Mouse (Mus musculus): ENCODE results near the gene Sfxn2.

The Sfxn2 gene

GRCm38 (mm10) chr19:46599375-46600256 lies 26.5 kb downstream of the Sfxn2 start:
- no peak for DNase-seq (ENCODE audit: low spot score)

GRCm38 (mm10) chr19:46600371-46600770 lies 27.2 kb downstream of the Sfxn2 start:
- no peak for DNase-seq (ENCODE audit: low spot score)

- DNase-seq (ENCODE audit: low spot score), result no peak
Measured at GRCm38 (mm10) chr19:46601491-46601890, 28.3 kb downstream of the Sfxn2 start.

- DNase-seq (ENCODE audit: low spot score), result no peak
Measured at GRCm38 (mm10) chr19:46602406-46602805, 29.2 kb downstream of the Sfxn2 start.

- DNase-seq (ENCODE audit: low spot score), result no peak
Measured at GRCm38 (mm10) chr19:46606718-46607117, 33.6 kb downstream of the Sfxn2 start.

- DNase-seq (ENCODE audit: low spot score), result no peak
Measured at GRCm38 (mm10) chr19:46607424-46607823, 34.3 kb downstream of the Sfxn2 start.

GRCm38 (mm10) chr19:46608158-46608557 lies 35.0 kb downstream of the Sfxn2 start:
- DNase-seq (ENCODE audit: low spot score), result no peak

GRCm38 (mm10) chr19:46616378-46616777 lies 43.2 kb downstream of the Sfxn2 start:
- DNase-seq (ENCODE audit: low spot score), result no peak

- DNase-seq (ENCODE audit: low spot score), result no peak
Measured at GRCm38 (mm10) chr19:46617361-46617760, 44.2 kb downstream of the Sfxn2 start.

GRCm38 (mm10) chr19:46618322-46618721 lies 45.2 kb downstream of the Sfxn2 start:
- no peak for DNase-seq (ENCODE audit: low spot score)

- no peak for DNase-seq (ENCODE audit: low spot score)
Measured at GRCm38 (mm10) chr19:46619001-46619400, 45.8 kb downstream of the Sfxn2 start.

- DNase-seq (ENCODE audit: low spot score), result no peak
Measured at GRCm38 (mm10) chr19:46619518-46619917, 46.4 kb downstream of the Sfxn2 start.

- DNase-seq (ENCODE audit: low spot score), result no peak
Measured at GRCm38 (mm10) chr19:46620016-46620808, 47.0 kb downstream of the Sfxn2 start.

GRCm38 (mm10) chr19:46621236-46622183 lies 48.3 kb downstream of the Sfxn2 start:
- DNase-seq (ENCODE audit: low spot score), result no peak

- DNase-seq (ENCODE audit: low spot score), result no peak
Measured at GRCm38 (mm10) chr19:46622659-46623193, 49.6 kb downstream of the Sfxn2 start.

GRCm38 (mm10) chr19:46623194-46623667 lies 50.1 kb downstream of the Sfxn2 start:
- DNase-seq (ENCODE audit: low spot score), result peak; percentile 64

GRCm38 (mm10) chr19:46623790-46624772 lies 50.9 kb downstream of the Sfxn2 start:
- peak; percentile 76 for DNase-seq (ENCODE audit: low spot score)

GRCm38 (mm10) chr19:46625015-46625414 lies 51.9 kb downstream of the Sfxn2 start:
- DNase-seq (ENCODE audit: low spot score), result no peak

- no peak for DNase-seq (ENCODE audit: low spot score)
Measured at GRCm38 (mm10) chr19:46625519-46625918, 52.4 kb downstream of the Sfxn2 start.

- DNase-seq (ENCODE audit: low spot score), result no peak
Measured at GRCm38 (mm10) chr19:46628403-46628802, 55.2 kb downstream of the Sfxn2 start.
